Mouse (Mus musculus) gastrocnemius, adult 2 months (tissue): ENCODE measurements around the gene Atp2b1. TPM values are rescaled to one million over a fixed set of nuclear protein-coding genes. Genes with fewer than 3 reads are reported as not detected.

ENCODE experiments used
- DNase-seq: peaks from one replicate; pipeline ENCODE4 v3.0.0; 2022
- H3K27ac ChIP-seq: fragments of 200-600 bp; 2 replicates; pipeline ENCODE4 v1.8.1; 2022; ENCODE audit warnings: mild to moderate bottlenecking
- H3K4me3 ChIP-seq: fragments of 200-600 bp; 2 replicates; pipeline ENCODE4 v1.8.1; 2022; ENCODE audit warnings: mild to moderate bottlenecking, moderate library complexity
- CTCF ChIP-seq: fragments of 200-600 bp; IDR thresholded peaks from 2 replicates; pipeline ENCODE4 v1.8.1; 2022; ENCODE audit warnings: antibody characterized with exemption, mild to moderate bottlenecking, moderate library complexity
- intact Hi-C: fragments of 180-260 bp; cut with DNase I; formaldehyde crosslinking; loops from one replicate; pipeline ENCODE4 v1.15.1; 2025
- total RNA-seq, 2 experiments: library from RNA; stranded (reverse); gene quantifications; 2 replicates each; pipeline ENCODE4 v1.2.3; 2021

Gene Atp2b1
- total RNA-seq, 2 experiments from 2014 or later, result 74.7 to 79.0 TPM

GRCm38 (mm10) chr10:98925081-98925480 is 10.9 kb downstream of the Atp2b1 start:
- no peak for DNase-seq
- no peak for TF ChIP-seq CTCF
- H3K27ac ChIP-seq, result no peak overlapping the region
- intact Hi-C loops, result no loop called here
- no peak overlapping the region for H3K4me3 ChIP-seq

GRCm38 (mm10) chr10:98926991-98927390 is 12.8 kb downstream of the Atp2b1 start:
- no peak for TF ChIP-seq CTCF
- intact Hi-C loops, result no loop called here
- no peak overlapping the region for H3K27ac ChIP-seq
- no peak overlapping the region for H3K4me3 ChIP-seq
- no peak for DNase-seq

- Histone ChIP-seq H3K4me3 (no peak overlapping the region), H3K27ac (0 out of 2 replicates have a peak overlapping the region, but pooled peaks have one; percentile 2)
- intact Hi-C loops, result no loop called here
- no peak for TF ChIP-seq CTCF
- DNase-seq, result no peak
These were observed 15.2 kb downstream of the Atp2b1 start for GRCm38 (mm10) chr10:98929444-98929843.

- intact Hi-C loops, result no loop called here
- DNase-seq, result no peak
- peak overlapping the region; percentile 51 for H3K27ac ChIP-seq
- H3K4me3 ChIP-seq, result no peak overlapping the region
- TF ChIP-seq CTCF, result no peak
These were observed 15.9 kb downstream of the Atp2b1 start for GRCm38 (mm10) chr10:98930143-98930542.

- H3K4me3 ChIP-seq, result no peak overlapping the region
- intact Hi-C loops, result no loop called here
- no peak overlapping the region for H3K27ac ChIP-seq
- DNase-seq, result no peak
- no peak for TF ChIP-seq CTCF
These were observed 25.9 kb downstream of the Atp2b1 start for GRCm38 (mm10) chr10:98940137-98940536.

- no peak overlapping the region for H3K27ac ChIP-seq
- DNase-seq, result no peak
- no peak overlapping the region for H3K4me3 ChIP-seq
- intact Hi-C loops, result no loop called here
- no peak for TF ChIP-seq CTCF
These were observed 26.6 kb downstream of the Atp2b1 start for GRCm38 (mm10) chr10:98940799-98941198.

- no peak for DNase-seq
- no peak for TF ChIP-seq CTCF
- no peak overlapping the region for H3K4me3 ChIP-seq
- intact Hi-C loops, result no loop called here
- no peak overlapping the region for H3K27ac ChIP-seq
These were observed 27.8 kb downstream of the Atp2b1 start for GRCm38 (mm10) chr10:98941991-98942390.

GRCm38 (mm10) chr10:98942999-98943398 is 28.8 kb downstream of the Atp2b1 start:
- Histone ChIP-seq H3K4me3 (no peak overlapping the region), H3K27ac (no peak overlapping the region)
- no peak for DNase-seq
- intact Hi-C loops, result no loop called here
- no peak for TF ChIP-seq CTCF

GRCm38 (mm10) chr10:98943894-98944293 is 29.7 kb downstream of the Atp2b1 start:
- intact Hi-C loops, result no loop called here
- no peak for TF ChIP-seq CTCF
- Histone ChIP-seq H3K27ac (no peak overlapping the region), H3K4me3 (no peak overlapping the region)
- no peak for DNase-seq

- H3K4me3 ChIP-seq, result no peak overlapping the region
- intact Hi-C loops, result no loop called here
- no peak for TF ChIP-seq CTCF
- H3K27ac ChIP-seq, result no peak overlapping the region
- DNase-seq, result no peak
These were observed 32.0 kb downstream of the Atp2b1 start for GRCm38 (mm10) chr10:98946031-98946791.

- no peak for DNase-seq
- TF ChIP-seq CTCF, result no peak
- no peak overlapping the region for H3K27ac ChIP-seq
- no peak overlapping the region for H3K4me3 ChIP-seq
- intact Hi-C loops, result no loop called here
These were observed 33.0 kb downstream of the Atp2b1 start for GRCm38 (mm10) chr10:98947206-98947605.

GRCm38 (mm10) chr10:98948096-98948495 is 33.9 kb downstream of the Atp2b1 start:
- no peak for TF ChIP-seq CTCF
- no peak for DNase-seq
- H3K27ac ChIP-seq, result no peak overlapping the region
- intact Hi-C loops, result no loop called here
- H3K4me3 ChIP-seq, result no peak overlapping the region

- TF ChIP-seq CTCF, result no peak
- no peak overlapping the region for H3K4me3 ChIP-seq
- intact Hi-C loops, result no loop called here
- H3K27ac ChIP-seq, result no peak overlapping the region
- no peak for DNase-seq
These were observed 35.5 kb downstream of the Atp2b1 start for GRCm38 (mm10) chr10:98949750-98950149.
